Mouse (Mus musculus) lung, postnatal 0 days (tissue): ENCODE data around the gene Pip5k1b.

Experiments used
- CTCF ChIP-seq: IDR thresholded peaks from 2 replicates; pipeline ENCODE4 v1.5.1; 2016; ENCODE audit warnings: antibody characterized with exemption, mild to moderate bottlenecking
- EP300 ChIP-seq: IDR thresholded peaks from 2 replicates; pipeline ENCODE4 v1.6.1; 2016; ENCODE audit warnings: antibody characterized with exemption, mild to moderate bottlenecking, control low read depth

DNA sequence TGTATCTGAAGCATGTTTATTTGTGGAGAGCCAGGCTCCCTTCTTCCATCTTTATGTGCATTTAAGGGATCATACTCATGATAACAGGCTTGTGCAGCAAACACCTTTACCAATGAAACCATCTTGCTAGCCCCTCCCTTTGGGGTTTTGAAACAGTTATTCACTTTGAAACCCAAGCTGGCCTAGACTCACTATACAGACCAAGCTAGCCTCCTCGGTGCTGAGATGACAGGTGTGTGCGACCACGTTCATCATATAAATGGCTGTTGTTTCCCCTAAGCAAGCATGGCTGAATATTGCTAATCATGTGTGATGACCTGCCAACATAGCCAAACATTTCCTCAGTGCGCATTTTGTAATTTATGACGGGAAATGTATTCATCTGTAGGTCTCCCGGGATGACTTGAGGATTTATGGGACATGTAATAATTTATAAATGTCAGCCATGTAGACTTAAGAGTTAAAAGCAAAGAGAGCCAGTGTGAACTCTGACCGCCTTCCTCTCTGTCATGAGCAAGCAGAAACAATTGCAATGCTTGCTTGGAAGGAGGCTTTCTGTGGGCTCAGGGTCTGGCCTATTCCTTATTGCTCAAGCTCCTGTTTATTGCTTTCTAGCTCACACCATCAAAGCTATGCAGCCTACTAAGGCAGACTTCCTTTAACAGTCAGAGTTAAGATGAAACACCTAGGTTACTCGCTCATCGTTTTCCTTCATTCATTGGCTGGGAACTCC, 164.0 kb downstream of the Pip5k1b start:
- no peak for TF ChIP-seq CTCF
- TF ChIP-seq EP300 = no peak
